Mouse (Mus musculus) frontal cortex, postnatal 14 days (tissue): ENCODE measurements around the gene Armc8.

Experiments used
- DNase-seq, 2 experiments: peaks; one replicate each; pipeline ENCODE4 v3.0.0; 2022; ENCODE audit warnings: low spot score in 2 of 2

Gene Armc8

GRCm38 (mm10) chr9:99447323-99447722, 121.4 kb downstream of the Armc8 start:
- DNase-seq = no peak

GRCm38 (mm10) chr9:99446259-99446658, 122.4 kb downstream of the Armc8 start:
- DNase-seq = no peak

DNA sequence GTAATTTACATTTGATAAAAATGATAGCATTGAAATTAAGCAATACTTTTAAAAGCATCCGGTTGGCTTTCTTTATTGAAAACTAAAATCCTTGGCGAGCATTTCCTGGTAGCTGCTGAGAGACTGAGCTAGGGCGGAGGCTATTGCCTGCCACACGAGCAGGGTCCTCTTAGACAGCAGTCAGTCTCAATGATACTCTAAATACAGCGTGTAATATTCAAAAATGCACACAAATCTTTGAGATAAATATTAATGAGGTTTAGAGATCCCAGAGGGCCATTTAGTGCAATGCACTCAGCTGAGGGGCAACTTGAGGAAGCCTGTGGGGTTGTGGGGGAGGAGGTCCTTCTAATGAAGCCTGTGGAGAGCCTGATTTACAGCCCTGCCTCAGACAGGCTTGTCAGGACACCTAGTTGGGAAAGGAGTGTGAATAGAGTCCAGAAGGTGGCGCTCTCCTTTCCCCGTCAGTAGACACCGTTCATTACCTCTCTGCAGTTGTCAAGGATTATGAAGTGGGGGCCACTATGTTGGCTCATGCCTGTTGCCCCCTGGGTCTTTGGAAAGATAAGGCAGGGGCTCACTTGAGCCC, 124.0 kb downstream of the Armc8 start:
- DNase-seq = no peak

- DNase-seq = no peak
Measured at GRCm38 (mm10) chr9:99441647-99442433, 126.9 kb downstream of the Armc8 start.

DNA sequence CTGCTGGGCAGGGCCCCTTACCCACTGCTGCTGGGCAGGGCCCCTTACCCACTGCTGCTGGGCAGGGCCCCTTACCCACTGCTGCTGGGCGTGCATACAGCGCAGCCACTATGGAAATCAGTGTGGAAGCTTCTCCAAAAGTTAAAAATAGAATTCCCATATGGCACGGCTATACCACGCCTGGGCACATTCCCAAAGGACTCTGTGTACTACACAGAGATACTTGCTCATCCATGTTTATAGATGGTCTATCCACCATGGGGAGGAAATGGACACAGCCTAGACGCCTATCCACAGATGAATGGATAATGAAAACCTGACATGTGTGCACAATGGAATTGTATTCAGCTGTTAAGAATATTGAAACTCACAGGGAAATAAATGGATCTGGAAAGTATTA, 127.8 kb downstream of the Armc8 start:
- DNase-seq = no peak

- no peak for DNase-seq
Measured at GRCm38 (mm10) chr9:99439064-99439463, 129.6 kb downstream of the Armc8 start.

- DNase-seq = peak in 1 of 2 experiments; percentile 3
Measured at GRCm38 (mm10) chr9:99437781-99438565, 130.7 kb downstream of the Armc8 start.

- no peak for DNase-seq
Measured at GRCm38 (mm10) chr9:99437031-99437764, 131.5 kb downstream of the Armc8 start, which contains the start of gene Mras. Gene Mras, minus strand, starts transcription at chr9:99437381.

DNA sequence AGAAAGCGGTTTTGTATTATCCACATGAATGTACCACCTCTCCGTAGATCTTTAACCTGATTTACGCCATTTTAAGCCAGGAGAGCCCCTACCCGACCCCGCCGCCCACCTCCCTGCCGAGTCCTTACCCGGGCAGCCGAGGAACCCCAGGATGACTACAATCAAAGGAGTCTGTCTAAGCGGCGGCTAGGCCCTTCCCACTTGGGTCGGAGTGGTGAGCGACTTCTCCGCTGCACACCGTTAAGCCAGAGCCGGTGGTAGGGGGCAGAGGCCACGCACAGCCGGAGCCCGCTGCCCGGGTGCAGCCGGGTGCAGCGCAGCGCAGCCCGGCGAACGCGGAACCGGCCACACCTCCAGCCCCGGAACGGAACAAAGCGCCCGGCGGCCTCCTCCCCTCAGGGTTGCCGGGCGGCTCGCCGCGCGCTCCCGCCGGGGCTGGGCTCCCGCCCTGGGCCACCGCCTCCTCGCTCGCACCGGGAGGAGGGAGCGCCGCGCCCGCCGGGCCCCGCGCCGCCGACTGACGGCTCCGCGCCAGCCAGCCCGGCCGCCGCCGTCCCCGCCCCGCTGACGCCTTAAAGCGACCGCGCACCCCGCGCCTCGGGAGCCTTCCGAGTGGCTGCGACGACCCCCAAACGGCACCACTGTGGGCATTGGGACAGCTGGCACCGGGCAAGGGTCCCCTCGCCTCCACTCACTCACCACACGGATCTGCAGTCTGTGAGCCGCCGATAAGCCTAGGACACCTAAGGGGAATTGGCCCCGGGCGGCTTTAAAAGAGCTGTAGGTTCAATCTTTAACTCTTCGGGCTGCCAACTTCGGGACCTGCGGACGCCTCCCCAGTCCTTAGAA, 132.3 kb downstream of the Armc8 start:
- peak in 1 of 2 experiments; percentile 68 for DNase-seq

- DNase-seq = no peak
Measured at GRCm38 (mm10) chr9:99435619-99436181, 133.0 kb downstream of the Armc8 start.

GRCm38 (mm10) chr9:99434892-99435618, 133.6 kb downstream of the Armc8 start:
- DNase-seq = peak in 1 of 2 experiments; percentile 43

- DNase-seq = peak in 1 of 2 experiments; percentile 3
Measured at GRCm38 (mm10) chr9:99432478-99432877, 136.2 kb downstream of the Armc8 start.

GRCm38 (mm10) chr9:99431963-99432362, 136.7 kb downstream of the Armc8 start:
- DNase-seq = peak in 1 of 2 experiments; percentile 4

DNA sequence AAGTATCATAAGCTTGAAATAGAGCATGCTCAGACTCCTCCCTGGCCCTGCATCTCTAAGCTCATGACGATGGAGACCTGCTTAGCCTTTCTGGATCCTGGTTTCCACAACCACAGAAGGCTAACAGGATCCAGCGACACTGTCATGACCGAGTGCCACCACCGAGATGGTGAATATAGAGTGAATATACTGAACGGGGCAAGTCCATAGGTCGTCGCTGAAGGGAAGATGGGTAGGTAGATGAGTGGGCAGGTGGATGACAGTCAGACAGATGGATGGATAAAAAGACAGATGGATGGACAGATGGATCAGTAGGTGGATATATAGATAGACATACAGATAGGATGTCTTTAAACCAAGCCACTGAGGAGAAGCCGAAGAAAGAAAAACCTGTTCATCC, 137.4 kb downstream of the Armc8 start:
- no peak for DNase-seq

GRCm38 (mm10) chr9:99430806-99431205, 137.9 kb downstream of the Armc8 start:
- no peak for DNase-seq

DNA sequence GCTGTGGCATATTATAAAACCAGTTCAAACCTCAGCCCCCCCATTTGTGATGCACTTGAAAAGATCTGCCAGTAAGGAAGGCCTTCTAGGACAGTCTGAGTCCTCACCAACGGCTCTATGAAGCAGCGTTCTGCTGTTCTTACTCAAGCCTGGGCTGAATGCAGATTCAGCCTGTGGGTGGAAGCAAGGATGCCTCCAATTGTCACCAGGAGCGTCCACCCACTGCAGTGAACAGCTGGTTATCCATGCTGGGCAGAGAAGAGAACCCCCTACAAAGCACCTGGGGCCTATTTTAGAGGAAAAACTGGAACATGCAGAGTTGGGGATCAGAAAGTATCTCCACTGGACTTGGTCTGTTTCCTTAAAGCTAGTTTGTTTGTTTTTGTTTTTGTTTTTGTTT, 138.9 kb downstream of the Armc8 start:
- no peak for DNase-seq

- DNase-seq = no peak
Measured at GRCm38 (mm10) chr9:99428601-99429331, 139.9 kb downstream of the Armc8 start.
